Mouse (Mus musculus) G1E (cell line): ENCODE data around the gene Sptbn4. TPM values are rescaled to one million over a fixed set of nuclear protein-coding genes. Genes with fewer than 3 reads are reported as not detected.
A peak's percentile ranks its signal among the peaks of the same experiment; 100 is the strongest.

Source experiments
- ATAC-seq: 2 replicates; pipeline ENCODE4 v1.8.0; 2016; ENCODE audit warnings: mild to moderate bottlenecking; ENCODE audit not compliant: insufficient number of reproducible peaks, poor library complexity, low FRiP score, severe bottlenecking; ENCODE audit errors: extremely low read depth
- DNase-seq: peaks from one replicate; pipeline ENCODE4 v3.0.0; 2012; ENCODE audit warnings: low spot score
- H3K27me3 ChIP-seq: 2 replicates; pipeline ENCODE4 v1.6.1; 2012; ENCODE audit warnings: mild to moderate bottlenecking, low read length, inconsistent platforms; ENCODE audit not compliant: insufficient read depth
- H3K36me3 ChIP-seq: replicated peaks from 2 replicates; pipeline ENCODE3; 2012; ENCODE audit warnings: mild to moderate bottlenecking, inconsistent platforms
- H3K4me1 ChIP-seq: 2 replicates; pipeline ENCODE4 v1.6.1; 2012; ENCODE audit warnings: low read depth, low read length, inconsistent platforms, mixed read lengths; ENCODE audit not compliant: insufficient read depth
- H3K4me3 ChIP-seq: 2 replicates; pipeline ENCODE4 v1.5.1; 2012; ENCODE audit warnings: low read depth, mild to moderate bottlenecking, inconsistent platforms, low read length, moderate library complexity, mixed read lengths
- H3K9me3 ChIP-seq: replicated peaks from 2 replicates; pipeline ENCODE4 v1.6.1; 2012; ENCODE audit warnings: inconsistent platforms
- CTCF ChIP-seq: IDR thresholded peaks from 2 replicates; pipeline ENCODE4 v1.5.1; 2012; ENCODE audit warnings: low read depth, low read length, inconsistent platforms, mixed read lengths
- GATA1 ChIP-seq: IDR thresholded peaks from 2 replicates; pipeline ENCODE4 v1.6.1; 2012; ENCODE audit warnings: borderline replicate concordance, low read length, inconsistent platforms, mixed read lengths
- GATA2 ChIP-seq: IDR thresholded peaks from 2 replicates; pipeline ENCODE4 v1.6.1; 2012; ENCODE audit warnings: low read depth, low read length, inconsistent platforms, borderline replicate concordance
- POLR2AphosphoS5 ChIP-seq: IDR thresholded peaks from 2 replicates; pipeline ENCODE4 v1.6.1; 2012; ENCODE audit warnings: low read depth, low read length, inconsistent platforms; ENCODE audit not compliant: insufficient replicate concordance
- TAL1 ChIP-seq: conservative IDR thresholded peaks from 2 replicates; pipeline ENCODE4 v1.6.1; 2012; ENCODE audit warnings: low read depth, low read length, inconsistent platforms, mixed read lengths
- polyA plus RNA-seq: library from polyadenylated mRNA; stranded (reverse); fragments of >175 nt; gene quantifications from 2 replicates; pipeline ENCODE4 v1.2.3, GENCODE M21; 2012
- total RNA-seq, 2 experiments: library from RNA; stranded (forward) in 1 of 2; stranded (reverse) in 1 of 2; fragments of 200-1000 nt in 1 of 2; fragments of >200 nt in 1 of 2; fragmentation: Nextera tagmentation in 1 of 2; gene quantifications; 2 replicates each; pipeline ENCODE4 v1.2.3; 2014 to 2017

Gene Sptbn4
- total and polyA plus RNA-seq, 3 experiments: 0.91 to 2.9 (median 1.2) TPM

GRCm38 (mm10) chr7:27423556-27424326, 23.7 kb downstream of the Sptbn4 start:
- H3K4me3 ChIP-seq: no peak overlapping the region
- no peaks in the 10 kb centered on the region for H3K9me3 ChIP-seq
- H3K27me3 ChIP-seq: peaks cover 19% of the 10 kb centered on the region
- TF ChIP-seq POLR2AphosphoS5: no peak
- TF ChIP-seq GATA1: no peak
- no peak for TF ChIP-seq CTCF
- TF ChIP-seq TAL1: no peak
- TF ChIP-seq GATA2: no peak
- ATAC-seq (no peak), DNase-seq (no peak)
- H3K4me1 ChIP-seq: no peaks in the 10 kb centered on the region; the same call in 1 of the 2 replicates
- H3K36me3 ChIP-seq: no peaks in the 10 kb centered on the region

- DNase-seq (no peak), ATAC-seq (no peak)
- no peak for TF ChIP-seq POLR2AphosphoS5
- peak; percentile 17; the same call in 1 of the 2 replicates for TF ChIP-seq CTCF
- TF ChIP-seq TAL1: no peak
- TF ChIP-seq GATA2: no peak
- no peak for TF ChIP-seq GATA1
- H3K4me1 ChIP-seq: no peaks in the 10 kb centered on the region; the same call in 1 of the 2 replicates
- H3K27me3 ChIP-seq: peaks cover 17% of the 10 kb centered on the region
- no peak overlapping the region for H3K4me3 ChIP-seq
- no peaks in the 10 kb centered on the region for H3K36me3 ChIP-seq
- no peaks in the 10 kb centered on the region for H3K9me3 ChIP-seq
Measured at GRCm38 (mm10) chr7:27419101-27419500, 28.4 kb downstream of the Sptbn4 start.

DNA sequence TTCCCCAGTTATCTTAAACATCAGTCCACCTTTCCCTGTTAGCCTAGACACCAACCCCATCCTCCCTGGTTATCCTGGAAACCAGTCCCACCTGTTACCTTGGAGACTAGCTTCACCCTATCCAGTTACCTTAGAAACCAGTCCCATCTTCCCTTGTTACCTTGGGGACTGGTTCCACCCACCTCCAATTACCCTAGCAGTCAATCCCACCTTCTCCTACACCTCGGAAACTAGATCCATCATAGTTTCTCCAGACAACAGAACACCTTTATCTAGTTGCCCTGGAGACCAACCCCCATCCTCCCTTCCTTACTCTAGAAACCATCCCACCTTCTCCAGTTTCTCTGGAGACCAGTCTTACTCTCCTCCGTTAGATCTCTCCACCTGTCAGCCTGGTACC, 30.3 kb downstream of the Sptbn4 start:
- no peaks in the 10 kb centered on the region for H3K4me1 ChIP-seq
- DNase-seq (no peak), ATAC-seq (no peak)
- no peaks in the 10 kb centered on the region for H3K9me3 ChIP-seq
- H3K27me3 ChIP-seq: peaks cover 21% of the 10 kb centered on the region
- no peak for TF ChIP-seq TAL1
- no peak for TF ChIP-seq POLR2AphosphoS5
- TF ChIP-seq CTCF: no peak
- no peak for TF ChIP-seq GATA2
- TF ChIP-seq GATA1: no peak
- no peaks in the 10 kb centered on the region for H3K36me3 ChIP-seq
- H3K4me3 ChIP-seq: no peak overlapping the region

GRCm38 (mm10) chr7:27408379-27409176, 38.9 kb downstream of the Sptbn4 start:
- no peaks in the 10 kb centered on the region; the same call in 1 of the 2 replicates for H3K4me1 ChIP-seq
- peaks cover 27% of the 10 kb centered on the region for H3K9me3 ChIP-seq
- ATAC-seq (no peak), DNase-seq (no peak)
- H3K36me3 ChIP-seq: no peaks in the 10 kb centered on the region
- peak overlapping the region; percentile 33; the same call in 1 of the 2 replicates for H3K4me3 ChIP-seq
- peaks cover 28% of the 10 kb centered on the region for H3K27me3 ChIP-seq
- no peak for TF ChIP-seq GATA1
- no peak for TF ChIP-seq POLR2AphosphoS5
- TF ChIP-seq GATA2: no peak
- no peak for TF ChIP-seq TAL1
- no peak for TF ChIP-seq CTCF

DNA sequence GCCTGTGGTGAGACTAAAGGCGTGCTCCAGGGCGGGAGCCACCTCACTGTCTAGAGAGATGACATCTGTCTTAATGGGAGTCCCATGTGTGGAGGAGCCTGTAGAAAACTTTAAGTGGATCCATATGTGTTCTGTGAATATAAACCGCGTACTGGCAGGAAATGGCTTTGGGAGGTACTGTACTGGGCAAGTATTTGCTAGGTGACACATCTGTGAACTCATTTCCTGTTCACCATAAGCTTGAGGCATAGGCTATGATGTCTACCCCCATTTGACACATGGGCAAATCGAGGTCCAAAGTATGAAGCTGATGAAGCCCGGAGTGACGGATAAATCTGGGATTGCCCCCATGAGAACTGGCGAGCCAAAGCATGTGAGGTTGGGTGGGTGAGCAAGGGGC, 39.7 kb downstream of the Sptbn4 start:
- peaks cover under 1% of the 10 kb centered on the region for H3K4me1 ChIP-seq

GRCm38 (mm10) chr7:27406481-27406880, 41.0 kb downstream of the Sptbn4 start:
- no peaks in the 10 kb centered on the region for H3K36me3 ChIP-seq
- DNase-seq (no peak), ATAC-seq (no peak)
- H3K4me1 ChIP-seq: peaks cover 4% of the 10 kb centered on the region
- H3K4me3 ChIP-seq: no peak overlapping the region
- H3K9me3 ChIP-seq: peaks cover 27% of the 10 kb centered on the region
- TF ChIP-seq GATA1: no peak
- TF ChIP-seq POLR2AphosphoS5: no peak
- TF ChIP-seq TAL1: no peak
- no peak for TF ChIP-seq GATA2
- TF ChIP-seq CTCF: no peak
- peaks cover 23% of the 10 kb centered on the region for H3K27me3 ChIP-seq

More for the DNA sequence above, 39.7 kb downstream of the Sptbn4 start:
- Histone ChIP-seq H3K27me3 (peaks cover 22% of the 10 kb centered on the region), H3K4me3 (peak overlapping the region; percentile 25; the same call in 1 of the 2 replicates), H3K36me3 (no peaks in the 10 kb centered on the region), H3K9me3 (peaks cover 27% of the 10 kb centered on the region)
- no peak for ATAC-seq
- no peak for DNase-seq
- TF ChIP-seq GATA1 (no peak), CTCF (no peak), GATA2 (no peak), POLR2AphosphoS5 (no peak), TAL1 (no peak)
